Mouse (Mus musculus) thymus, adult 2 months (tissue): ENCODE results near the gene 4930503B20Rik. TPM values are rescaled to one million over a fixed set of nuclear protein-coding genes. Genes with fewer than 3 reads are reported as not detected.

ENCODE experiments used
- DNase-seq: peaks from one replicate; pipeline ENCODE4 v3.0.0; 2021
- H3K27ac ChIP-seq: fragments of 200-500 bp; 2 replicates; pipeline ENCODE4 v1.5.1; 2012; ENCODE audit warnings: low read length, control low read depth; ENCODE audit not compliant: control insufficient read depth, insufficient read depth
- H3K27me3 ChIP-seq: fragments of 200-500 bp; 2 replicates; pipeline ENCODE4 v1.6.1; 2012; ENCODE audit warnings: mild to moderate bottlenecking, low read length, moderate library complexity, mixed read lengths; ENCODE audit not compliant: control insufficient read depth, insufficient read depth
- H3K36me3 ChIP-seq: fragments of 200-500 bp; 2 replicates; pipeline ENCODE4 v1.6.1; 2012; ENCODE audit warnings: mild to moderate bottlenecking, low read length, moderate library complexity; ENCODE audit not compliant: control insufficient read depth, insufficient read depth
- H3K4me1 ChIP-seq: fragments of 200-500 bp; replicated peaks from 2 replicates; pipeline ENCODE4 v1.6.1; 2012; ENCODE audit warnings: low read length; ENCODE audit not compliant: control insufficient read depth, insufficient read depth
- H3K4me3 ChIP-seq: fragments of 200-500 bp; 2 replicates; pipeline ENCODE4 v1.5.1; 2012; ENCODE audit warnings: mild to moderate bottlenecking, low read length, control low read depth, moderate library complexity; ENCODE audit not compliant: control insufficient read depth, insufficient read depth
- CTCF ChIP-seq: fragments of 200-500 bp; IDR thresholded peaks from 2 replicates; pipeline ENCODE4 v1.5.1; 2012; ENCODE audit warnings: mild to moderate bottlenecking, control low read depth, low read length, moderate library complexity, borderline replicate concordance; ENCODE audit not compliant: control insufficient read depth, poor library complexity, insufficient read depth; ENCODE audit errors: extremely low read depth
- POLR2A ChIP-seq: fragments of 200-500 bp; IDR thresholded peaks from 2 replicates; pipeline ENCODE4 v1.6.1; 2012; ENCODE audit warnings: mild to moderate bottlenecking, low read length, control low read depth, moderate library complexity; ENCODE audit not compliant: control insufficient read depth, poor library complexity, insufficient read depth; ENCODE audit errors: extremely low read depth
- WGBS: fragments of 180-500 bp; shearing (Covaris S2); methylation state at CpG from one replicate; pipeline ENCODE4 v1.1.7; 2018; 5-methylcytosine and 5-hydroxymethylcytosine counted together
- polyA plus RNA-seq: library from polyadenylated mRNA; depleted of rRNA; stranded (reverse); fragments of >200 nt; gene quantifications from 2 replicates; pipeline ENCODE4 v1.2.3, GENCODE M21; 2012

Gene 4930503B20Rik
- polyA plus RNA-seq, 1 experiment: 0.05 TPM

DNA sequence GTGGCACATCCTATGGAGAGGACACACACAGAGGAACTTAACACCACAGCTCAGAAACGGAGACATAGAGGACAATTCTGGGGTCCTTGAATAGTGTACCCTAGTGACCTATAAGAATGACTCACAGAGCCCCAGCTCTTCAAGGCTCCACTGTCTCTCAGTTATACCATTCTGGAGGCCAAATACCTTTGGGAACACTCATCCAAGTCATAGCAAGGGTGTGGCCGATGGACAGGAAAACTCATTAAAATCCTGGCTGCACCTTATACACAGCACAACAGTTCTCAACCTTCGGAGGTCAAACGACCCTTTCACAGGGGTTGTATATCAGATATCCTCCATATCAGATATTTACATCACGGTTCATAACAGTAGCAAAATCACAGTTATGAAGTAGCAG lies 18.6 kb downstream of the 4930503B20Rik start:
- Histone ChIP-seq H3K36me3 (no peaks in the 10 kb centered on the region), H3K27ac (no peak overlapping the region), H3K27me3 (no peaks in the 10 kb centered on the region), H3K4me1 (peaks cover 7% of the 10 kb centered on the region; the same call in 1 of the 2 replicates), H3K4me3 (no peak overlapping the region)
- TF ChIP-seq POLR2A (no peak), CTCF (no peak)
- no peak for DNase-seq
- WGBS: 89% methylated on average over 5 of the region's 5 CpGs

DNA sequence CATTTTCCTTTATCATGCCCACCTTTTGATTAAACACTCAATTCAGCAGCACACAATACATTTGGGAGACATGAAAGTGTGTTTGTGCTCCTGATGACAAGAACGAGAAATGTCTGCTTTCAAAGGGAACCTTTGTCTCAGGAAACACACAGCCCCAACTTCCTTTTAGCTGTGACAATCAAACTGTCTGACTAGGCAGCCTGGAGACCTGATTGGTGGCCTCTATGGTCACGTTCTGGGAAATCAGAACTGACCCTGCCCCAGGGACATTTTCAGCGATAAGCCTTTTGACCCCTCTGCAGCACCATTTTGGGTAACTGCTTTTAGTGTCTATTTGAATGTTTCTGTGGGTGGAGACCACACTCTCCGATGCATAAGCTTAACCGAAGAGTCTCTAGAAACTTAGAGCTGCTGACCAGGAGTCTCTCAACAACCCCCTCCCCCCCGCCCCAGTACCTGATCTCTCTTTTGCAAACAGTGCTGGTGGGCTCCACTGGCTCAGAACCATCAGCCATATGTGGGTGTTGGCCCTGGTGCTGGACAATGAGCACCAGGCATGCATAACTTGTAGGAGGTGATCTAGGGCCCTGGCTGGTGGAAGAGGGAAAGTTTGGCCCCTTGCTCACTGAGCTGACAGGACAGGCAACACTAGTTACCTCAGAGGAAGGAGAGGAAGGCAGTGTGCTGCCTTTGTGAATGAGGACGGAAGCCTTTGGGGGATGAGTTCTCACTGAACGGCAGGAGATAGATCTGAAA lies 22.7 kb downstream of the 4930503B20Rik start:
- Histone ChIP-seq H3K27me3 (no peaks in the 10 kb centered on the region), H3K27ac (no peak overlapping the region), H3K4me1 (peaks cover 7% of the 10 kb centered on the region; the same call in 1 of the 2 replicates), H3K36me3 (no peaks in the 10 kb centered on the region), H3K4me3 (no peak overlapping the region)
- TF ChIP-seq POLR2A (no peak), CTCF (no peak)
- no peak for DNase-seq
- WGBS: 66% methylated on average over 8 of the region's 8 CpGs

DNA sequence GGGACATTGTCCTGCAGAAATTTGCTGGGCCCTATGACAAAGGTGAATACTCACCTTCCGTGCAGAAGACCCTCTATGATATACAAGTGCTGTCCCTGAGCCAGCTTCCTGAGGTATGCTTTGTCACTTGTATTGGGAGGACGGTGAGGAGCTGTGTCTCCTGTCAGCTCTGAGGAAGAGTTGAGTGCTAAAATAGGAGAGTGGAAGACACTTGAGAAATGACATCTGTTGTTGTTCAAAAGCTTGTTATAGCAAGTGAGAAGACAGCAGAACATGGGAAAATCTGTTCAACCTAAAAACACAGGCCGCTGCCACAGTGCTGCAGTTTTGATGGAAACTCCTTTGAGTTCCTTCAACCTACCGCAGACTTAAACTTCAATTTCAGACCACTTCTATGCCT lies 25.4 kb downstream of the 4930503B20Rik start:
- H3K27me3 ChIP-seq: no peaks in the 10 kb centered on the region
- H3K4me1 ChIP-seq: peaks cover 7% of the 10 kb centered on the region; the same call in 1 of the 2 replicates
- no peak overlapping the region for H3K27ac ChIP-seq
- DNase-seq: no peak
- no peak overlapping the region for H3K4me3 ChIP-seq
- 95% methylated on average over 4 of the region's 4 CpGs for WGBS
- no peak for TF ChIP-seq CTCF
- no peak for TF ChIP-seq POLR2A
- no peaks in the 10 kb centered on the region for H3K36me3 ChIP-seq

DNA sequence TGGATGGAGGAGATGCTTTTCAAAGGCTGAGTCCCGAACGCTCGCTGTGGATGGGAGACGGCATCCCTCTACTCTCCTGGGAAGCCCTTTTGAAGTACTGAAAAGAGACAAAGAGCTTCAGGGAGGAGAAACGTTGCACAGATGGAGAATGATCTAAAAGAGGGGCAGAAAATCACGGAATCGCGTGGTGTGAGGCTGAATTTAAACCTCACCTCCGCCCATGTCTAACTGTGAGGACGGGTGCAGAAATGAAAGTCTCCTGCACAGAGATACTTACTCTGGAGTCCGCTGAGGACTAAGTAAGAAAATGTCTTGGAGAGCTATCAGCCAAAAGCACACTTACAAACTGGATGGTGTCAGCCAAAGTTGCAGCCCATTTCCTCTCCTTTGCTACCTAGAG lies 29.2 kb downstream of the 4930503B20Rik start:
- Histone ChIP-seq H3K4me1 (no peaks in the 10 kb centered on the region), H3K27me3 (no peaks in the 10 kb centered on the region), H3K4me3 (no peak overlapping the region), H3K36me3 (no peaks in the 10 kb centered on the region), H3K27ac (no peak overlapping the region)
- TF ChIP-seq CTCF (no peak), POLR2A (no peak)
- WGBS: 94% methylated on average over 11 of the region's 11 CpGs
- DNase-seq: no peak

DNA sequence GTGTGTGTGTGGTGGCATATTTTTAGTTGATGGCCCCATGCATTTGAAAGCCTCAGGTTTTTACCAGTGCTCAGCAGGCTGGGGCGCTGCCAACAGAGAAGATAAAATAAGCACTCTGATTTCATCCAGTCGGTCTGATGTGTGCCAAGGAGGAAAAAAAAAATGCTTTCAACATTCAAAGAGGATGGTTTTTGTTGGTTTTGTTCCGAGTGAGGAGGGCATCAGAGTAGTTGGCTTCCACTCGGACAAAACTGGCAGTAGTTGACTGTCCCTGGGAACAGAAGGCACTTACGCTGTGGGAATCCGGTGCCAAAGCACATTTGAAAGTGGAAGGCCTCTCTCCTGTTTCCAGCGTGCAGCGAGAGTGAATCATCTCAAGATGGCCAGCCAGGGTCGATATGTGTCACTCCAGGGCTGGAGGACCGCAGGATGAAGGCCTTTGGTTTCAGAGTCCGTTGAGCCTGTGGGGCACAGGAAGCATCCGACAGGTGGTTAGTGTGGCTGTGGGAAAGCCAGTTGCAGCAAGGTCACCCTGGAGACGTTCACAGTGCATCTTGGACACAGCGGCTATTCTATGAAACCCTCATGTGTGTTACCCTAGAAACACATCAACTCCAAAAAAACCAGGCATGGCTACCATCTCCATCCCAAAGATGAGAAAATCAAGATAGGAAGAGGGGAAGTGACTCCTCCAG lies 30.4 kb downstream of the 4930503B20Rik start:
- no peak overlapping the region for H3K4me3 ChIP-seq
- WGBS: 71% methylated on average over 14 of the region's 14 CpGs
- DNase-seq: no peak
- TF ChIP-seq CTCF (no peak), POLR2A (no peak)
- no peaks in the 10 kb centered on the region for H3K27me3 ChIP-seq
- no peaks in the 10 kb centered on the region for H3K4me1 ChIP-seq
- no peaks in the 10 kb centered on the region for H3K36me3 ChIP-seq
- no peak overlapping the region for H3K27ac ChIP-seq

DNA sequence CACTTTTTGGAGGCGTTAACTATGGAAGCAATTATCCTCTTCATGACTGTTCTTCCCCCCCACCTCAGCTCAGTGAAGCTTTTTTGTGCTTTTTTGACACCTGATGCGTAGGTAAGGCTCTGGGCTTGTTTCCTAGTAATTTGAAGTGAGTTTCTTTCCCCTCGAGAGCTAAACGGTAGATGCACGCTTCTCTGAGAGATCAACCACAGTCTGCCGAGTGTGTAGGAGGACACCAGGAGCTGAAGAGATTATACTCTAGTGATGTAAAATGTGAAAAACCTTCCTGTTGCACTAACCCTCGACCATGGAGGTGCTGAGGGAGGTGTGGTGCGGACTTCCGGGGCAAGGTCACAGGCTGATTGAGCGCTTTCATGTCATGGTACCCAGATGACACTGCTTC lies 31.0 kb downstream of the 4930503B20Rik start:
- H3K4me3 ChIP-seq: no peak overlapping the region
- TF ChIP-seq CTCF (no peak), POLR2A (no peak)
- no peaks in the 10 kb centered on the region for H3K4me1 ChIP-seq
- H3K36me3 ChIP-seq: no peaks in the 10 kb centered on the region
- 87% methylated on average over 10 of the region's 10 CpGs for WGBS
- no peak for DNase-seq
- no peak overlapping the region for H3K27ac ChIP-seq
- H3K27me3 ChIP-seq: no peaks in the 10 kb centered on the region
